Mouse (Mus musculus) kidney, adult 11 months (tissue): Measurements from ENCODE around the gene Gm20481.
A peak's percentile ranks its signal among the peaks of the same experiment; 100 is the strongest.
"Not testable (repeated sequence)": the region's sequence is repeated elsewhere in the genome, so short reads cannot be mapped to it uniquely, and the experiment has no call there.

ENCODE experiments used
- DNase-seq: peaks from one replicate; pipeline ENCODE4 v3.0.0; 2022

The Gm20481 gene

GRCm38 (mm10) chr17:34951636-34952377 is 17.9 kb upstream of the Gm20481 start:
- DNase-seq = no peak

- DNase-seq = peak; percentile 71
These were observed 17.2 kb upstream of the Gm20481 start for GRCm38 (mm10) chr17:34952378-34953040.

- DNase-seq = no peak
These were observed 16.5 kb upstream of the Gm20481 start for GRCm38 (mm10) chr17:34953258-34953657.

GRCm38 (mm10) chr17:34953904-34954303 is 15.8 kb upstream of the Gm20481 start:
- DNase-seq = peak; percentile 34

GRCm38 (mm10) chr17:34954831-34955230 is 14.9 kb upstream of the Gm20481 start:
- no peak for DNase-seq

- DNase-seq = no peak
These were observed 13.8 kb upstream of the Gm20481 start for GRCm38 (mm10) chr17:34955884-34956283.

GRCm38 (mm10) chr17:34956340-34956739 is 13.4 kb upstream of the Gm20481 start:
- DNase-seq = no peak

- not testable (repeated sequence) for DNase-seq
These were observed 12.4 kb upstream of the Gm20481 start for GRCm38 (mm10) chr17:34957291-34957690.

GRCm38 (mm10) chr17:34957966-34958365 is 11.7 kb upstream of the Gm20481 start:
- DNase-seq = not testable (repeated sequence)

- not testable (repeated sequence) for DNase-seq
These were observed 11.0 kb upstream of the Gm20481 start for GRCm38 (mm10) chr17:34958734-34959129.

GRCm38 (mm10) chr17:34959130-34959778 is 10.5 kb upstream of the Gm20481 start, which contains the start of gene Hspa1b:
Gene Hspa1b, minus strand, starts transcription at chr17:34959238.
- DNase-seq = peak; percentile 92

GRCm38 (mm10) chr17:34959881-34960515 is 9.7 kb upstream of the Gm20481 start:
- DNase-seq = peak; percentile 77

GRCm38 (mm10) chr17:34960702-34961493 is 8.8 kb upstream of the Gm20481 start:
- no peak for DNase-seq

GRCm38 (mm10) chr17:34962125-34962524 is 7.6 kb upstream of the Gm20481 start:
- DNase-seq = no peak

GRCm38 (mm10) chr17:34962841-34963240 is 6.9 kb upstream of the Gm20481 start:
- DNase-seq = no peak

GRCm38 (mm10) chr17:34964640-34965049 is 5.1 kb upstream of the Gm20481 start:
- DNase-seq = peak; percentile 81

- DNase-seq = no peak
These were observed 4.1 kb upstream of the Gm20481 start for GRCm38 (mm10) chr17:34965627-34966026.

GRCm38 (mm10) chr17:34970850-34971249 is 1.1 kb downstream of the Gm20481 start:
- DNase-seq = peak; percentile 15

GRCm38 (mm10) chr17:34971694-34972068 is 2.0 kb downstream of the Gm20481 start:
- not testable (repeated sequence) for DNase-seq

GRCm38 (mm10) chr17:34972069-34972749 is 2.5 kb downstream of the Gm20481 start, which contains the start of the genes Hspa1a and Hspa1l:
Gene Hspa1a, minus strand, starts transcription at chr17:34972156.
Gene Hspa1l, plus strand, starts transcription at chr17:34972703.
- peak; percentile 96 for DNase-seq
